Comparison of ENCODE assay signal across 33 mouse cellular contexts in genomic region chr10:130276496-130276895, GRCm38 (mm10). TPM values are rescaled to one million over a fixed set of nuclear protein-coding genes. Genes with fewer than 3 reads are reported as not detected.
DNase-seq lines count a peak whose midpoint lies in the region; ATAC-seq lines count a peak whose summit lies in the region.
"Had no signal": no experiment of that assay in that cellular context is flagged by ENCODE, and none has a peak within 500 bp of the region (broad histone marks: within the 10 kb centered on the region; RNA-seq: fewer than 3 reads in every experiment).

No protein-coding gene starts in this region.

- H3K27me3 ChIP-seq in hindbrain, embryonic 10.5 days (ENCODE audit: insufficient read depth, poor library complexity, severe bottlenecking), result no peaks in the 10 kb centered on the region
- H3K27me3 ChIP-seq in hindbrain, embryonic 12.5 days, result no peaks in the 10 kb centered on the region
- H3K27me3 ChIP-seq: forebrain, embryonic 13.5 days had no signal

- ATAC-seq in hindbrain, embryonic 12.5 days (ENCODE audit: low FRiP score), result no peak
- ATAC-seq in monocyte, adult 5-6 weeks (replicated peaks; ENCODE audit: insufficient number of reproducible peaks, low FRiP score, low TSS enrichment, poor library complexity, severe bottlenecking), result 0 out of 2 replicates have a peak, but pooled peaks have one; percentile 31
- ATAC-seq: activated CD4-positive, CD25-positive, alpha-beta regulatory T cell, adult 4 months; CD4-positive, CD25-positive, alpha-beta regulatory T cell, adult 4 months; forebrain, embryonic 13.5 days; forebrain, embryonic 16.5 days; hindbrain, postnatal 0 days had no signal

- H3K36me3 ChIP-seq in hindbrain, embryonic 10.5 days, result no peaks in the 10 kb centered on the region
- H3K36me3 ChIP-seq in hindbrain, embryonic 12.5 days, result no peaks in the 10 kb centered on the region
- H3K36me3 ChIP-seq: forebrain, embryonic 10.5 days had no signal

- no peak overlapping the region for H3K4me2 ChIP-seq in hindbrain, embryonic 12.5 days (replicated peaks)
- H3K4me2 ChIP-seq: forebrain, embryonic 13.5 days; heart, embryonic 11.5 days; hindbrain, embryonic 14.5 days had no signal

- peak overlapping the region; percentile 11; the same call in 1 of the 2 replicates for H3K4me3 ChIP-seq in hindbrain, embryonic 10.5 days
- H3K4me3 ChIP-seq in hindbrain, embryonic 12.5 days, result no peak overlapping the region
- H3K4me3 ChIP-seq: forebrain, embryonic 10.5 days; forebrain, embryonic 13.5 days had no signal

- 83% methylated on average over 2 of the region's 2 CpGs for WGBS in hindbrain, embryonic 10.5 days
- WGBS in hindbrain, embryonic 12.5 days, result 75% methylated on average over 2 of the region's 2 CpGs

- H3K9ac ChIP-seq in hindbrain, embryonic 12.5 days, result no peak overlapping the region
- H3K9ac ChIP-seq: forebrain, embryonic 13.5 days; hindbrain, embryonic 14.5 days had no signal

- H3K9me3 ChIP-seq in hindbrain, embryonic 10.5 days, result no peaks in the 10 kb centered on the region
- no peaks in the 10 kb centered on the region for H3K9me3 ChIP-seq in hindbrain, embryonic 12.5 days (replicated peaks)
- H3K9me3 ChIP-seq: forebrain, embryonic 10.5 days; forebrain, embryonic 13.5 days had no signal

- H3K4me1 ChIP-seq in hindbrain, embryonic 10.5 days (replicated peaks), result peaks cover 11% of the 10 kb centered on the region
- H3K4me1 ChIP-seq in hindbrain, embryonic 12.5 days, result peaks cover 7% of the 10 kb centered on the region

- no peak for DNase-seq in hindbrain, embryonic 10.5 days (ENCODE audit: low spot score)
- DNase-seq in spleen, postnatal 36 days (ENCODE audit: low spot score in 2 of 2), result peak; percentile 22 to 27
- DNase-seq in spleen, adult 18-20 months, result no peak
- DNase-seq in left cerebral cortex, adult 11 months (ENCODE audit: low spot score), result no peak
- no peak for DNase-seq in lung, postnatal 10 days
- DNase-seq in heart, adult 11 months, result no peak
- DNase-seq: adrenal gland, adult 8-10 months; adrenal gland, postnatal 25 days; cerebellum, adult 11-12 months; cerebellum, adult 9-10 months; cerebellum, postnatal 14 days; gastrocnemius, postnatal 10 days; gastrocnemius, postnatal 36 days had no signal

- H3K27ac ChIP-seq in hindbrain, embryonic 10.5 days, result no peak overlapping the region
- H3K27ac ChIP-seq in hindbrain, embryonic 12.5 days, result no peak overlapping the region
- H3K27ac ChIP-seq: forebrain, embryonic 10.5 days; forebrain, embryonic 13.5 days; hindbrain, embryonic 14.5 days; hindbrain, postnatal 0 days had no signal

RNA-seq across cellular contexts. Expression of gene Neurod4, which starts 3.5 kb away (rescaled TPM):
- 14.0 and 23.1 TPM in 2 replicates for polyA plus RNA-seq in hindbrain, embryonic 10.5 days (2016; fragmentation: Nextera tagmentation; extraction: Ambion mirVana)
- 7.8 and 8.6 TPM in 2 replicates for polyA plus RNA-seq in hindbrain, embryonic 12.5 days (2016; fragmentation: Nextera tagmentation; extraction: Ambion mirVana)
- total RNA-seq in monocyte, adult 5-6 weeks (2017), result 0.68 TPM in 1 of 3 replicates, not detected in the others
- total RNA-seq: ES-E14; gastrocnemius, adult 18-20 months; gastrocnemius, postnatal 10 days; gastrocnemius, postnatal 36 days; granulocyte monocyte progenitor cell, adult 5-6 weeks; heart, adult 8-10 months; heart, postnatal 25 days; hematopoietic stem cell, adult 5-6 weeks had no signal
- polyA plus RNA-seq: C2C12; CD4-positive, CD25-positive, alpha-beta regulatory T cell, adult 4 months; heart, embryonic 11.5 days; heart, embryonic 14.5 days; heart, postnatal 0 days had no signal

RNA-seq across cellular contexts. Expression of gene Tespa1, which starts 46.2 kb away (rescaled TPM):
- not detected in 2 replicates for polyA plus RNA-seq in hindbrain, embryonic 10.5 days (2016; fragmentation: Nextera tagmentation; extraction: Ambion mirVana)
- 0.31 TPM in 1 of 2 replicates, not detected in the other for polyA plus RNA-seq in hindbrain, embryonic 12.5 days (2016; fragmentation: Nextera tagmentation; extraction: Ambion mirVana)
- 26.6 to 78.3 TPM (median 40.3 TPM) in 3 replicates for total RNA-seq in monocyte, adult 5-6 weeks (2017)
- total RNA-seq: hindbrain, postnatal 0 days had no signal
- polyA plus RNA-seq: brain, embryonic 14.5 days; C2C12; forebrain, embryonic 13.5 days; forebrain, embryonic 16.5 days; heart, embryonic 14.5 days; heart, postnatal 0 days; hindbrain, embryonic 14.5 days; hindbrain, postnatal 0 days had no signal

Comparison
In these comparisons a context has a peak if more than half of its experiments do, and no peak if none do; other contexts are left out.
1. DNase-seq: peak in spleen, postnatal 36 days (2 of 2); none in hindbrain, embryonic 10.5 days (single experiment), spleen, adult 18-20 months (0 of 2), left cerebral cortex, adult 11 months (single experiment), lung, postnatal 10 days (single experiment) and heart, adult 11 months (single experiment).